Mouse (Mus musculus) lung, postnatal 0 days (tissue): ENCODE results near the gene Rgs7bp. TPM values are rescaled to one million over a fixed set of nuclear protein-coding genes. Genes with fewer than 3 reads are reported as not detected.

Experiments
- ATAC-seq: fragments of 200-750 bp; cut with Nextera tagmentation; 2 replicates; pipeline ENCODE4 v1.8.0; 2017; ENCODE audit warnings: moderate library complexity
- DNase-seq: peaks from one replicate; pipeline ENCODE4 v3.0.0-alpha.2; 2016; ENCODE audit warnings: low spot score
- H3K27ac ChIP-seq: fragments of 300-500 bp; sonication (generic); 2 replicates; pipeline ENCODE4 v1.5.1; 2014; ENCODE audit warnings: antibody characterized with exemption, mild to moderate bottlenecking, low read length, mixed read lengths
- H3K27me3 ChIP-seq: fragments of 300-500 bp; sonication (generic); replicated peaks from 2 replicates; pipeline ENCODE4 v1.6.1; 2014; ENCODE audit warnings: low read length, mixed read lengths; ENCODE audit not compliant: insufficient read depth
- H3K36me3 ChIP-seq: fragments of 300-500 bp; sonication (generic); 2 replicates; pipeline ENCODE4 v1.6.1; 2014; ENCODE audit warnings: low read length, mixed read lengths; ENCODE audit not compliant: insufficient read depth
- H3K4me1 ChIP-seq: fragments of 300-500 bp; sonication (generic); 2 replicates; pipeline ENCODE4 v1.6.1; 2014; ENCODE audit warnings: antibody characterized with exemption, low read depth, low read length, mixed read lengths; ENCODE audit not compliant: insufficient read depth
- H3K4me2 ChIP-seq: fragments of 300-500 bp; sonication (generic); replicated peaks from 2 replicates; pipeline ENCODE4 v1.6.1; 2014; ENCODE audit warnings: low read depth, mild to moderate bottlenecking, low read length, moderate library complexity, mixed read lengths
- H3K4me3 ChIP-seq: fragments of 300-500 bp; sonication (generic); 2 replicates; pipeline ENCODE4 v1.5.1; 2014; ENCODE audit warnings: low read depth, low read length
- H3K9ac ChIP-seq: fragments of 300-500 bp; sonication (generic); replicated peaks from 2 replicates; pipeline ENCODE4 v1.6.1; 2014; ENCODE audit warnings: low read depth, mild to moderate bottlenecking
- H3K9me3 ChIP-seq: fragments of 300-500 bp; sonication (generic); 2 replicates; pipeline ENCODE4 v1.6.1; 2016; ENCODE audit warnings: low read length, mixed read lengths
- CTCF ChIP-seq: IDR thresholded peaks from 2 replicates; pipeline ENCODE4 v1.5.1; 2016; ENCODE audit warnings: antibody characterized with exemption, mild to moderate bottlenecking
- EP300 ChIP-seq: IDR thresholded peaks from 2 replicates; pipeline ENCODE4 v1.6.1; 2016; ENCODE audit warnings: antibody characterized with exemption, mild to moderate bottlenecking, control low read depth
- WGBS: fragments of 180-500 bp; shearing (Covaris S2); extraction: QIAGEN DNeasy Blood & Tissue Kit; methylation state at CpG from one replicate; pipeline ENCODE4 v1.1.7; 2014; 5-methylcytosine and 5-hydroxymethylcytosine counted together
- polyA plus RNA-seq: library from polyadenylated mRNA; unstranded; fragments of >200 nt; fragmentation: Nextera tagmentation; extraction: Ambion mirVana; gene quantifications from 2 replicates; pipeline ENCODE4 v1.2.1, GENCODE M21; 2015

Rgs7bp gene
- polyA plus RNA-seq, 1 experiment from 2014 or later, result 1.0 TPM

DNA sequence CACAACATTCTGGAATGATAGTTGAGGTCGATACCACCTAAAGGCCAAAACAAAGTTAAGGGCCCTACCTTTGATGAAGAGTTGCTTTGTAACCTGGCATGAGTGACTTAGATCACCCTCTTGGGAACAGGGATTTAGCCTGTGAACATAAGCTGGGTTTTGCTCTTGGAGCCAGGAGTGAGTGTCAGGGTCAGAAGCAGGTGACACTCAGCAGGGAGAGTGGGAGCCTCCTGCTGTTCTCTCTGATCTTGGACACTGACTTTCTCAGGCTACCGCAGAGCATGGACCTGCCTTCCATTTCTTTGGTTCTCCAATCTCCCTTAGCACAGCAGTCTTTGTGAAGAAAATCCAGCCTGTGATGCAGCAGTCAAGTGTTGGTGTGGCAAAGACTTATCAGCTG is 87.2 kb downstream of the Rgs7bp start:
- ATAC-seq (no peak), DNase-seq (no peak)
- H3K4me2 ChIP-seq, result no peak overlapping the region
- no peaks in the 10 kb centered on the region for H3K27me3 ChIP-seq
- no peak overlapping the region for H3K4me3 ChIP-seq
- H3K9me3 ChIP-seq, result no peaks in the 10 kb centered on the region
- no peaks in the 10 kb centered on the region for H3K4me1 ChIP-seq
- TF ChIP-seq EP300 (no peak), CTCF (no peak)
- H3K9ac ChIP-seq, result no peak overlapping the region
- H3K36me3 ChIP-seq, result no peaks in the 10 kb centered on the region
- 58% methylated on average over 2 of the region's 2 CpGs for WGBS
- no peak overlapping the region for H3K27ac ChIP-seq

DNA sequence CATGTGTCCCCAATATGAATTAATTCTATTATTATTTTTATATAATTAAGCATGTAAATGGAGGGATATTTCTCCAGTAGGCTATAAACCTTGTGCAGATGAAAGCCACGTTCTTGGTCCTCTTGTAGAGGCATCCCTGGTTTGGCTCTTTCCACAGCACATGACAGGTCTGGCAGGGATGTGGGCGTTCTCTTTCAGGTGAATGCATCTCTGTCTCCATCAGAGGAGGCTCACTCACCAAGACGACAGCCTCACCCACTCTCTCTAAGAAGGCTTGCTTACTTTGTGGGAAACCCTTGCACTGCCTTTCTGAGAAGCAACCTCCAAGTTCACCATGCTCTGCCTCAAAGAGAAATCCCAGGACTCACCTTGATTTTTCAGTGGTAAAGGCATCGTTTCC is 91.0 kb downstream of the Rgs7bp start:
- DNase-seq (no peak), ATAC-seq (no peak)
- Histone ChIP-seq H3K4me1 (no peaks in the 10 kb centered on the region), H3K9me3 (no peaks in the 10 kb centered on the region), H3K27ac (no peak overlapping the region), H3K4me2 (no peak overlapping the region), H3K36me3 (no peaks in the 10 kb centered on the region), H3K27me3 (no peaks in the 10 kb centered on the region), H3K4me3 (no peak overlapping the region), H3K9ac (no peak overlapping the region)
- TF ChIP-seq CTCF, result no peak
- TF ChIP-seq EP300, result no peak
- WGBS, result 75% methylated on average over 4 of the region's 4 CpGs

DNA sequence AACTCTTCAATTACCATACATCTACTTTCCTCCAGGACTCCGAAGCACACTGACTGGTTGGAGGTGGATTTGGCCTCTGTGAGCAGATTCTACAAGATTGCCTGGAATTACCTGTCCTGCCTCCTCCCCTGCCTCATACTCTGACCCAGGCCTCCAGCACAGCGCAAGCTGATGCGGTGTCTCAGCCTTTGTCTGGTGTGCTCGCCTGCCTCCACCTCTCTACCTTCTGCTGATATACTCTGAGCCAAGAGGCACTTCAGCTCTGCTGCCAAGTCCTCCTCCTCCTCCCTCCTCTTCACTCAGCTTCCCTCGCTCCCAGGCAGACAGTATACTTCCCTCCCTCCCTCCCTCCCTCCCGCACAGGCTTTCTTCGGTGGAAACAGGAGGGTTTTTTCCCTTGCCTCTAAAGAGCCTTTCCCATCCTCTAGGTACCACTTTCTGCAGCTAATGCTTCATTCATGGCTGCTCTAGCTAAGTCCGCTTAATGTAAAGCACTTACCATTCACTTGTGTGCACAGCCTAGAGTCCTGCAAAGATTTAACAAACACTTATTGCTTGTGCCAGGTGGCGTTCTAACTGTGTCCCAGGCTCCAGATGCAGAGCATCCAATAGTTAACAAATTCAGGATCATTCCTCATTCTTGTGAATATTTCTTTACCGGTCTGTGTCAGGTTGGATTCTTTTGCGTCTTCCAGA is 91.9 kb downstream of the Rgs7bp start:
- no peaks in the 10 kb centered on the region for H3K4me1 ChIP-seq
- no peak for DNase-seq
- no peak overlapping the region for H3K9ac ChIP-seq
- no peak overlapping the region for H3K4me2 ChIP-seq
- no peak for TF ChIP-seq CTCF
- no peak for TF ChIP-seq EP300
- no peak for ATAC-seq
- no peaks in the 10 kb centered on the region for H3K27me3 ChIP-seq
- no peaks in the 10 kb centered on the region for H3K36me3 ChIP-seq
- no peaks in the 10 kb centered on the region for H3K9me3 ChIP-seq
- no peak overlapping the region for H3K27ac ChIP-seq
- no peak overlapping the region for H3K4me3 ChIP-seq
- WGBS, result 45% methylated on average over 11 of the region's 11 CpGs

DNA sequence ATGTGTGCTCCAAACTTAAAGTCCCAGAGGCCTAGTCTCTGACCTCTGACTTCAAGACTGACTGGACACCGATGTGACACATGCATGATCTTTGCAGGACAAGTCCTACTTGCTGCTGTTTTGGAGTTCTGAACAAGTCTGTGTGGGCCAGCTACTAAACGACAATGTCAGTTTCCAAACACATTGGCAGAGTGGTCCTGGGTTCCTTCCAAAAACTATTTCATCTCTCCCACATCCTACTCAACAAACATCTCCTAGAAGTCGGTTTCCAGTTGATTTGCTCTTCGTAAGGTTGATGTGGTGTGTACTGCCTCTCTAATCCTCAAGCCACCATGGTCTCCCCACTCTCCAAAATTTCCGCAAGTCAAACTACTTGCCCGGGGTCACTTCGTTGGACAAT is 92.6 kb downstream of the Rgs7bp start:
- TF ChIP-seq EP300 (no peak), CTCF (no peak)
- no peaks in the 10 kb centered on the region for H3K36me3 ChIP-seq
- no peaks in the 10 kb centered on the region for H3K4me1 ChIP-seq
- 67% methylated on average over 7 of the region's 7 CpGs for WGBS
- no peak for ATAC-seq
- no peaks in the 10 kb centered on the region for H3K9me3 ChIP-seq
- no peak overlapping the region for H3K9ac ChIP-seq
- no peak overlapping the region for H3K4me2 ChIP-seq
- no peaks in the 10 kb centered on the region for H3K27me3 ChIP-seq
- H3K4me3 ChIP-seq, result no peak overlapping the region
- H3K27ac ChIP-seq, result no peak overlapping the region
- no peak for DNase-seq

DNA sequence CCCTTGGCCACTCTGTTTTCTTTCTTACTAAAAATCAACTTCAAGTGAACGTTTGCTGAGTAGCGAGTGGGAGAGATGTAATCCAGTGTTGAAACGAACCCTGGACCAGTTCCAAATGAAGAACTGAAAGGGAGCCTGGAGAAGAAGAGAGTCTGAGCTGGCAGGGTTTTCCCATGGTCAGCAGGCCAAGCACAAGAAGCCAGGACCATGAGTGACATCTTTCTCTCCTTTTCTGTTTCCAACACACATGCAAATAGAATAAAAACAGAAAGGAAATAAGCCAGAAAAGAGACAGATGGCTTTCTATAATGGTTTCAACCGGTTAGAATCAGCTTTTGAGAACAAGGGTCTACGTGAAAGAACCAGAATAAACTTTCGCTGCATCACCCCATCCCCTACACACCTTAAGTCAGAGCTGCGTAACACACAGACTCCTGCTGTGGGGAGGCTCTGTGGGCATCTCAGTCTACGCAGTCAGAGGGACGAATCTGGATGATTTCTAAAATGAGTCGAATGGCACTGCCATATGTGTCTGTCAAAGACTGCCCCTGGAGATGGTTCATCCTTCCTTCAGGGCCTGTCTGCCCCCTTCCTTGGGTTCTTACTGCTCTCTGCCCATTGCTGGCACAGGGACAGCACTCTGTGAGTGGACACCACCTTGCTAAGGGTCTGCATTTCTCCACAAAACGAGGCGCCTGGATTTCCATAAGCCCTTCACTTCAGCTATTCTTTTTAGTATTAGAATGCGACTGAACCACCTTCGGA is 93.6 kb downstream of the Rgs7bp start:
- H3K27me3 ChIP-seq, result no peaks in the 10 kb centered on the region
- no peaks in the 10 kb centered on the region for H3K9me3 ChIP-seq

DNA sequence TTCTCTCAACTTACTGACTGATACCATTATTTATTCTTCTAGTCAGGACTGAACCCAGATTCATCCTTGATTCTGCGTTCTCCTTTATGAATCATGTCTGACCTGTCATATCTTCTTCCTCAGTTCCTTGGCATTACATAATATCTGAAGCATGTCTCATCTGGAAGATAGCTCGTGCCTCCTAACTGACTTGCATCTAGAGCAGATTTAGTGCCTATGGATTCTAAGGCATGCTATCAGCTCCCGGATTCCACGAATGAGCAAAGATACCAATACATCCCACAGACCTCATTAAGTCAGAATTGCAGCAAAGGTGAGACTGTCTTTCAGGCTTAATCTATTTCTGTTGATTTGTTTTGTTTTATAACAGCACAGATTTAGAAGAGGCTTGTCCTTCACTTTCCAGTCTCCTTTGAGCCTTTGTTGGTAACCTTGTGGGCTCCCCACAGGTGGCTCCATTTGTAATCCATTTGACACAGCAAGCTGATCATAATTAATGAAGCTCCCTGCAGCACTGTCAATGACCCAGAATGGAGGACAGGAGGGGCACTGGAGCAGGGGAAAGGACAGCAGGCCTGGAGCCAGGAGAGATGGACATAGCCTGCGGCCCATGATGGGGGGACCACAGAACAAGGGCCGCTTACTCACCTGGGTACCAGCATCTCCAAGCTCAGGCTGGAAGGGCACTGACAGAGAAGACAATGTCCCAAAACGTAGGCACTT is 94.4 kb downstream of the Rgs7bp start:
- TF ChIP-seq CTCF (no peak), EP300 (no peak)
- 79% methylated on average over 7 of the region's 7 CpGs for WGBS
- Histone ChIP-seq H3K4me2 (no peak overlapping the region), H3K4me3 (no peak overlapping the region), H3K9me3 (no peaks in the 10 kb centered on the region), H3K36me3 (no peaks in the 10 kb centered on the region), H3K4me1 (no peaks in the 10 kb centered on the region), H3K27me3 (no peaks in the 10 kb centered on the region), H3K27ac (no peak overlapping the region), H3K9ac (no peak overlapping the region)
- DNase-seq, result no peak
- no peak for ATAC-seq

More for the DNA sequence above, 93.6 kb downstream of the Rgs7bp start:
- Histone ChIP-seq H3K9ac (no peak overlapping the region), H3K27ac (no peak overlapping the region), H3K4me2 (no peak overlapping the region), H3K36me3 (no peaks in the 10 kb centered on the region), H3K4me3 (no peak overlapping the region), H3K4me1 (no peaks in the 10 kb centered on the region)
- ATAC-seq (no peak), DNase-seq (no peak)
- TF ChIP-seq CTCF (no peak), EP300 (no peak)
- WGBS, result 77% methylated on average over 14 of the region's 14 CpGs
